Mouse (Mus musculus) forebrain, embryonic 10.5 days (tissue): ENCODE measurements around the gene Ppbp. TPM values are rescaled to one million over a fixed set of nuclear protein-coding genes. Genes with fewer than 3 reads are reported as not detected.
A peak's percentile ranks its signal among the peaks of the same experiment; 100 is the strongest.

Source experiments
- DNase-seq: peaks from one replicate; pipeline ENCODE4 v3.0.0-alpha.2; 2017; ENCODE audit warnings: low spot score; ENCODE audit errors: extremely low spot score
- H3K27ac ChIP-seq: fragments of 300-500 bp; sonication (generic); 2 replicates; pipeline ENCODE4 v1.5.1; 2016; ENCODE audit warnings: mild to moderate bottlenecking
- H3K27me3 ChIP-seq: fragments of 300-500 bp; sonication (generic); 2 replicates; pipeline ENCODE4 v1.6.1; 2016; ENCODE audit warnings: mild to moderate bottlenecking; ENCODE audit not compliant: poor library complexity, severe bottlenecking
- H3K36me3 ChIP-seq: fragments of 300-500 bp; sonication (generic); replicated peaks from 2 replicates; pipeline ENCODE4 v1.6.1; 2016; ENCODE audit warnings: mild to moderate bottlenecking, moderate library complexity
- H3K4me1 ChIP-seq: fragments of 300-500 bp; sonication (generic); 2 replicates; pipeline ENCODE4 v1.6.1; 2016
- H3K4me3 ChIP-seq: fragments of 300-500 bp; sonication (generic); 2 replicates; pipeline ENCODE4 v1.5.1; 2016; ENCODE audit warnings: mild to moderate bottlenecking, moderate library complexity
- H3K9me3 ChIP-seq: fragments of 300-500 bp; sonication (generic); 2 replicates; pipeline ENCODE4 v1.6.1; 2016; ENCODE audit warnings: mild to moderate bottlenecking, moderate library complexity
- WGBS: fragments of 180-500 bp; shearing (Covaris S2); methylation state at CpG from one replicate; pipeline ENCODE4 v1.1.7; 2016; 5-methylcytosine and 5-hydroxymethylcytosine counted together
- polyA plus RNA-seq: library from polyadenylated mRNA; unstranded; fragments of >200 nt; fragmentation: Nextera tagmentation; extraction: Ambion mirVana; gene quantifications from 2 replicates; pipeline ENCODE4 v1.2.1, GENCODE M21; 2016

The Ppbp gene
- polyA plus RNA-seq: 5.9 and 7.8 TPM in 2 replicates

GRCm38 (mm10) chr5:90768218-90768617 is at the start of gene Ppbp:
Gene Ppbp, plus strand, starts transcription at chr5:90768518.
- no peak within 1 kb of the TSS for H3K27ac ChIP-seq
- H3K27me3 ChIP-seq: no peaks in the 10 kb centered on the region
- WGBS: 75% methylated on average over 3 of the region's 3 CpGs
- H3K4me1 ChIP-seq: no peaks in the 10 kb centered on the region
- H3K36me3 ChIP-seq: no peaks in the 10 kb centered on the region
- no peaks in the 10 kb centered on the region for H3K9me3 ChIP-seq
- no peak within 1 kb of the TSS for H3K4me3 ChIP-seq
- no peak for DNase-seq

DNA sequence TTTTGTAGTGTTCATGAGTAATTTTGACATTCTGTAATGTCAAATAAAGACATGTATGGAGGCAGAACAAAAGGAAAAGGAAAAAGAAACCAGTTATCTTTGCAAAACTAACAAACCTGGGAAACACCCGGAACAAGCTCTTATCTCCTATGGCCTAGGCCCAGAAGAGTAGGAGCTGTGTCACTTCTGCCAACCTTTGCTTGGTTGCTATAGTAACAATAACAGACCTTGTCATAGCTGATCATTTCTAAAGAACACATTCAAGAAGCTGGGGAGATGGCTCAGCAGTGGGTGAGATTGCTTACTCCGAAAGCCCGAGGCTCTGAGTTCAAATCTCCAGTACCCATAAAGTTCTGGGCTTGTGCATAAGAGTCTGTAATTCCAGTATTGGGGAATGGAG is 45.7 kb upstream of the Ppbp start:
- Histone ChIP-seq H3K4me1 (no peaks in the 10 kb centered on the region), H3K4me3 (no peak overlapping the region), H3K36me3 (no peaks in the 10 kb centered on the region), H3K27me3 (no peaks in the 10 kb centered on the region), H3K27ac (no peak overlapping the region), H3K9me3 (no peaks in the 10 kb centered on the region)
- WGBS: 98% methylated on average over 3 of the region's 3 CpGs
- DNase-seq: no peak

DNA sequence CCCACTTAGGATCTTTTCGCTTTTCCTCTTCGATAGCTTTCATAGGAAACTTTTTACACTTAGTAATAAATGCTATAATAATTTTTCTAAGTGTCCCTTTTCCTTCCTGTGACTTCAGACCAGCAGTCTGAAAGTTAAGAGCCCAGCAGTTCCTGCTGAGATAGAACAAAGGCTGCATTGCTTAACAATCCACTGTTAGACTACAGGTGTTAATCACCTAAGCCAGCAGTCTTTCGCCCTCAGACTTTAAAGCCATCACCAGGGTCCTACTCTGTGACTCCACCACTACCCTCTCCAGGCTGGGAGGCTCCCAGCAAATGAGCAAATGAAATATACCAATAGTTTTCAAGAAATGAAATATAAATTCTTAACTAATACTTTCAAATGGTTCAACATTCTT is 40.1 kb upstream of the Ppbp start:
- Histone ChIP-seq H3K36me3 (no peaks in the 10 kb centered on the region), H3K4me3 (no peak overlapping the region), H3K4me1 (no peaks in the 10 kb centered on the region), H3K9me3 (no peaks in the 10 kb centered on the region), H3K27me3 (no peaks in the 10 kb centered on the region), H3K27ac (no peak overlapping the region)
- no peak for DNase-seq
- 78% methylated on average over 3 of the region's 3 CpGs for WGBS

DNA sequence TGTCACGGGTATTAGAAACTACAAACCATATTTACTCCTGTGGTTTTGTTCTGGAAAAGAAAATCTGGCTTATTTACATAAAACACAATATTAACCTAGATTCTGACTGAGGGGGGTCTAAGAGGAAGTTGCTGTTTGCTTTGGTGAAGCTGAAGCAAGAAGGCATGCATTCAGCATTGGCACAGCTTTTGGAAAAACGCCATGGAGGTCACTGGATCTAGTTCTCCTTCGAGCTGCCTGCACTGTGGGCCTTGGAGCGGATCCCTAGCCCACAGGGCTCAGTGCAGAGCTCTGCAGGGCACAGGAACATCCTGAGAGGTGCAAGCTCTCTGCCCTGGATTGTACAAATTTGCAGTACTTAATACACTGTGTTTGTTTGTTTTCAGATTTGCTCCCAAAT is 36.8 kb upstream of the Ppbp start:
- H3K36me3 ChIP-seq: no peaks in the 10 kb centered on the region
- no peaks in the 10 kb centered on the region for H3K9me3 ChIP-seq
- no peak overlapping the region for H3K4me3 ChIP-seq
- H3K27me3 ChIP-seq: no peaks in the 10 kb centered on the region
- no peak overlapping the region for H3K27ac ChIP-seq
- WGBS: 85% methylated on average over 4 of the region's 4 CpGs
- DNase-seq: no peak
- no peaks in the 10 kb centered on the region for H3K4me1 ChIP-seq

DNA sequence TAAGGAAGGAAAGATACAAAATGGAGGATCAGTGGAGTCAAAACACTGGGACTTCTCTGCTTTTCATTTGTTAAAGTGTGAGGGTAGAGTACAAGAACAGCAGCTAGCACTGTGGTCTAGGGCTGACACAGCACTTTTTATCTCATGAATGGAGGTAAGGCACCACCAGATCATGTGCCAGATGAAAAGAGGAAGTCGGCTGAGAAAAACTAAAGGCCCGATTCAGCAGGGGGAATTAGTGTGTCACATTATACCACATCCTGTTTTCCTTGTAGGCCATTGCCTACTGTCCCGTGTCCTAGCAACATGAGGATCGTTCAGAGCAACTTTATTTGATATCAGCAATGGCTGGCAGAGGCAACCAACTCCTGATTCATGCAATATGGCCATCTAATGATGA is 26.3 kb upstream of the Ppbp start:
- WGBS: 71% methylated on average over 4 of the region's 4 CpGs
- DNase-seq: no peak

GRCm38 (mm10) chr5:90753934-90754333 is 14.4 kb upstream of the Ppbp start:
- peaks cover 30% of the 10 kb centered on the region for H3K27me3 ChIP-seq
- H3K36me3 ChIP-seq: no peaks in the 10 kb centered on the region
- H3K27ac ChIP-seq: no peak overlapping the region
- peaks cover 41% of the 10 kb centered on the region for H3K4me1 ChIP-seq
- no peak overlapping the region for H3K4me3 ChIP-seq
- 97% methylated on average over 1 of the region's 1 CpGs for WGBS
- no peak for DNase-seq
- H3K9me3 ChIP-seq: no peaks in the 10 kb centered on the region

More for the DNA sequence above, 26.3 kb upstream of the Ppbp start:
- Histone ChIP-seq H3K27ac (no peak overlapping the region), H3K4me3 (no peak overlapping the region), H3K36me3 (no peaks in the 10 kb centered on the region), H3K9me3 (no peaks in the 10 kb centered on the region), H3K27me3 (no peaks in the 10 kb centered on the region), H3K4me1 (no peaks in the 10 kb centered on the region)

DNA sequence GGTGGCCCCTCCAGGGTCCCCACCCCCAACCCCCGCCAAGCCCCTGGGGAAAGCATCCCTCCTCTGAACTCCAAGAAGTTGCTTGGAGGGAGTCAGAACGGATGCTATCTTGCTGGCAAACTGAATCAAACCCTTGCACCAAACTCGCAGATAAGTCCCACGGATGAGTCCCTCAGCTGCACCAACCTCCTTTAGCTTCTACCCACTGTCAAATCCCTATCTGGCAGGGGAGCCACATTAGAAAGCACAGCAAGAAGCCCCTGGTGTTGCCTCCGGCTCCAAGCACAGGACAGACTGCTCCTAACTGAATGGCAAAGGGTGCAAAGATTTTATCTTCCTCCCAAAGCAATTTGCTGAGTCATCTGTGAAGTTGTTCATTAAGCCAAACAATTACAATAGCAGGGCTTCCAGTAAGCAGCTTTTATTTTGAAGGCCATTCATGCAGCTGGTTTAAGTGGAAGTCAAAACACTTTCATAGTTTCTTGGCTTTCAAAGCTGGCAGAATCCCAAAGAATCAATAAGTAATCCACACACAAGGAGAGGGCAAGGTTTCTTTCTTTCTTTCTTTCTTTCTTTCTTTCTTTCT is 10.2 kb upstream of the Ppbp start:
- Histone ChIP-seq H3K27me3 (peaks cover 59% of the 10 kb centered on the region), H3K36me3 (no peaks in the 10 kb centered on the region), H3K27ac (no peak overlapping the region), H3K4me3 (no peak overlapping the region), H3K9me3 (no peaks in the 10 kb centered on the region), H3K4me1 (peaks cover 50% of the 10 kb centered on the region)
- 35% methylated on average over 5 of the region's 5 CpGs for WGBS
- DNase-seq: no peak

DNA sequence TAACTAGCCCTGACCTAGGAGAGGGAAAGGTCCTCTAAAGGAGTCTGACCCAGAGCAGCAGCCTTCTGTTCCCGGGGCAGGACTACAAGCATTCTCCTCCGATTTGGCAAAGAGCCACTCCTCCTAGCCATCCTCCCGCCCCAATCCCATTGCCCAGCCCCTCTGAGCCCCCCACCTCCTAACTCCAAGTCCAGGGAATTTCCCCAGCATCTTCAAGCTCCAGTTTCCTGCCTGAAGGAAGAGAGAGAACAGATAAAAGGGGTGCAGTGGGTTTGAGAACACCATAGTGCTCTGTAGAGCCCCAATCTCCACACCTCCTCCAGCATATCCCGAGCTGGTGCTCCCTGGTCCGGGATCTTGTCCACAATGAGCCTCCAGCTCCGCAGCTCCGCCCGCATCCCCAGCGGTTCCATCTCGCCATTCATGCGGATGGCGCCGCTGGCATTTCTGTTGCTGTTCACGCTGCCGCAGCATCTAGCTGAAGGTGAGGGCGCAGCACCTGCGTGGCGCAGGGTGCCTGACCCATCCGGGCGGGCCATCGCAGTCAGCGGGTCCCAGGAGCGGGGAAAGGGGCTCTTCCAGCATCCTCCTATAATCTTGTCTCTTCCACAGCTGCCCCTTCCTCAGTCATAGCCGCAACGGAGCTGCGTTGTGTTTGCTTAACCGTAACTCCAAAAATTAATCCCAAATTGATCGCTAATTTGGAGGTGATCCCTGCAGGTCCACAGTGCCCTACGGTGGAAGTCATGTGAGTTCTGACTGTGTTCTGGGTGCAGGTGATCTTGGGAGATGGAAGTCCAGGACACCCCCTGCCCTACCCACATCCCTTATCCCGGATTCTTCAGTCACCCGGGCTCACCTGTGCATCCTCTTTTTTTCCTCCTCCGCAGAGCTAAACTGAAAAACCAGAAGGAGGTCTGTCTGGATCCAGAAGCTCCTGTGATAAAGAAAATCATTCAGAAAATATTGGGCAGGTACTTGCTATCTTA is 8.9 kb upstream of the Ppbp start, which contains the start of gene Cxcl5:
Cxcl5 (plus strand) TSS at position 284 of the 989 bp plus-strand sequence.
- Histone ChIP-seq H3K4me3 (peak within 1 kb of the TSS; percentile 55), H3K9me3 (no peaks in the 10 kb centered on the region), H3K27ac (peak within 1 kb of the TSS; percentile 58; the same call in 1 of the 2 replicates), H3K27me3 (peaks cover 53% of the 10 kb centered on the region), H3K4me1 (peaks cover 50% of the 10 kb centered on the region), H3K36me3 (no peaks in the 10 kb centered on the region)
- WGBS: 4% methylated on average over 32 of the region's 32 CpGs
- DNase-seq: peak; percentile 33

DNA sequence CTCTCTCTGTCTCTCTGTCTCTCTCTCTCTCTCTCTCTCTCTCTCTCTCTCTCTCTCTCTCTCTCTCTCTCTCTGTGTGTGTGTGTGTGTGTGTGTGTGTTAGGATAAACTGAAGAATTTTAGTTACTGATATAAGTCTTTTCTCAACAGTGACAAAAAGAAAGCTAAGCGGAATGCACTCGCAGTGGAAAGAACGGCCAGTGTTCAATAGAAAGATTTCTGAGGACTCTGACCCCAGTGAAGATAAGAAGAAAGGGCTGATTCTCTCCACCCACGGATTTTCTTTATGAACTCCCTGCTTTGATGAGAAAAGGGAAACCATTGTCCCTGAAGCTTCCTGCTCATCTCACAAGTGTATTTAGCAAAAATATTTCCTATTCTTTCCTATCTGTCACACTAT is 8.0 kb upstream of the Ppbp start:
- no peaks in the 10 kb centered on the region for H3K9me3 ChIP-seq
- H3K4me1 ChIP-seq: peaks cover 46% of the 10 kb centered on the region
- H3K36me3 ChIP-seq: no peaks in the 10 kb centered on the region
- H3K27me3 ChIP-seq: peaks cover 50% of the 10 kb centered on the region
- no peak for DNase-seq
- 66% methylated on average over 4 of the region's 4 CpGs for WGBS
- no peak overlapping the region for H3K27ac ChIP-seq
- H3K4me3 ChIP-seq: no peak overlapping the region

DNA sequence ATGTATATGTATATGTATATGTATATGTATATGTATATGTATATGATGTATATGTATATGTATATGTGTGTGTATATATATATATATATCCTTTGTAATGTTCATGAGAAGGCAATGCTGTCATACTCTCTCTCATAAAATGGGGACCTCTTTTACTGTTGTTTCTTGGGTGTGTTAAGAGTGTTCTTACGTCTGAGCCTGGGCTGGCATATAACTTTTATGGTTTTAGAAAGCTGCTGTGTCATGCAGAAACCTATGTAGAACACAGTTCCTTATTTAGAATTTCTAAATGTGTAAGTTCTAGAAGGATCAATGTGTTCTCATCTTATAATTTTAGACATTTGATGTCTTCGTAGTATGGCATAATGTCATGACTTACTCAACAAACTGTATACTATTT is 7.5 kb upstream of the Ppbp start:
- H3K4me1 ChIP-seq: peaks cover 40% of the 10 kb centered on the region
- no peaks in the 10 kb centered on the region for H3K36me3 ChIP-seq
- H3K27ac ChIP-seq: no peak overlapping the region
- 94% methylated on average over 2 of the region's 2 CpGs for WGBS
- H3K9me3 ChIP-seq: no peaks in the 10 kb centered on the region
- no peak overlapping the region for H3K4me3 ChIP-seq
- DNase-seq: no peak
- peaks cover 50% of the 10 kb centered on the region for H3K27me3 ChIP-seq

GRCm38 (mm10) chr5:90761834-90762233 is 6.5 kb upstream of the Ppbp start:
- H3K4me1 ChIP-seq: peaks cover 30% of the 10 kb centered on the region
- H3K36me3 ChIP-seq: no peaks in the 10 kb centered on the region
- no peak for DNase-seq
- H3K4me3 ChIP-seq: no peak overlapping the region
- H3K27ac ChIP-seq: no peak overlapping the region
- H3K9me3 ChIP-seq: no peaks in the 10 kb centered on the region
- peaks cover 49% of the 10 kb centered on the region for H3K27me3 ChIP-seq
- WGBS: 93% methylated on average over 3 of the region's 3 CpGs

- H3K9me3 ChIP-seq: no peaks in the 10 kb centered on the region
- H3K27me3 ChIP-seq: peaks cover 27% of the 10 kb centered on the region
- H3K4me1 ChIP-seq: peaks cover 8% of the 10 kb centered on the region
- H3K36me3 ChIP-seq: no peaks in the 10 kb centered on the region
- H3K4me3 ChIP-seq: no peak overlapping the region
- no peak for DNase-seq
- WGBS: 83% methylated on average over 12 of the region's 12 CpGs
- no peak overlapping the region for H3K27ac ChIP-seq
Measured at GRCm38 (mm10) chr5:90763912-90764665, 4.2 kb upstream of the Ppbp start.
